Mouse (Mus musculus): Measurements from ENCODE around the gene Rnase11.

GRCm38 (mm10) chr14:51027387-51028155 is 22.4 kb downstream of the Rnase11 start:
- TF ChIP-seq MAFK (IDR thresholded peaks at IDR 0.05; ENCODE audit: insufficient read depth, low read depth, low read length) (no peak), ZC3H11A (IDR thresholded peaks at IDR 0.05; ENCODE audit: borderline replicate concordance, low read depth, low read length) (no peak), ZNF384 (IDR thresholded peaks at IDR 0.05; ENCODE audit: low read depth, low read length) (no peak)
